ENCODE assay signal across 22 mouse cellular contexts in the genomic region with DNA sequence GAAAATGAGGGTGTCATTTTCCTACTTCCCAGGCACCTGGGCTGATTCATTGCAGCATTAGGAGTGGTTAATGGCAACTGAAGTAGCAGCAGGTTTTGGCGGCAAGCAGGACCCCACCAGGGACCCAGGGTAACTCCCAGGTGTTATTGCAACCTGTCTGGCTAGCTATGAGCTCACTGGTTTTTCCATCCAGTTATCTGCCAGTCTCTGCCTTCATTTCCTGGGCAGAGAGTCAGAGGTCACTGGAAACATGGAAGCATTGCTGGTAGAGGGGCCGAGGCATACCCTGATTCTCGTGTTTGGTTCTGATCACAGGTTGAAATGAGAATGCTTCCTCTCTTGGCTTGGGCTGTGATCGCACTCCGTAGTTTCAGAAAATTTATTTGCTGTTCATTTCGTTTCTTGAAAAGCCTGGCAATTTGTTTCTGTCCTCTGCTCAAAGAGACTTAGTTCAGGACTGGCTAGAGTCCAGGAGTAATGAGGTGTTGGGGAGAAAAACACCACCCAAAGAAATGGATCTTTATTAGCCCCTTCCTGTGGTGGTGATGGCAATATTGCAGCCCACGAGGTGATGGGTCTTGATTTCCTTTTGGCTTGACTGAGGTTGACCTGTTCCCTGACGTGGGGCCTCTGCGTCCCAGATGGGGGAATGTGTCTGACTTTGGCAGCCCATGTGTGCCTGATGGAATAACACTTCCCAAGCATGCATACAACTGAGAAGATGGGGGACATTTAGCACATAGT.
DNase-seq lines count a peak whose midpoint lies in the region; ATAC-seq lines count a peak whose summit lies in the region.
"Had no signal": no experiment of that assay in that cellular context is flagged by ENCODE, and none has a peak within 500 bp of the region (broad histone marks: within the 10 kb centered on the region; RNA-seq: fewer than 3 reads in every experiment).

No protein-coding gene starts in this region.

- no peaks in the 10 kb centered on the region for H3K27me3 ChIP-seq in limb, embryonic 11.5 days (ENCODE audit: control insufficient read depth, insufficient read depth, low read length)
- H3K27me3 ChIP-seq in lung, embryonic 16.5 days (ENCODE audit: control insufficient read depth, insufficient read depth, low read depth, low read length): no peaks in the 10 kb centered on the region
- H3K27me3 ChIP-seq: embryonic facial prominence, embryonic 12.5 days; heart, embryonic 13.5 days; hindbrain, embryonic 12.5 days; kidney, embryonic 15.5 days had no signal

- no peak overlapping the region for H3K4me2 ChIP-seq in limb, embryonic 11.5 days (ENCODE audit: low read depth, severe bottlenecking)
- H3K4me2 ChIP-seq in lung, embryonic 16.5 days (ENCODE audit: low read depth, low read length): no peak overlapping the region
- H3K4me2 ChIP-seq: embryonic facial prominence, embryonic 12.5 days; forebrain, embryonic 13.5 days; heart, embryonic 13.5 days; hindbrain, embryonic 12.5 days; kidney, embryonic 15.5 days had no signal

- peak; percentile 20 for DNase-seq in embryo, embryonic 10 days (ENCODE audit: low spot score)
- DNase-seq in embryo, embryonic 9.5 days (ENCODE audit: extremely low spot score): no peak
- DNase-seq in limb, embryonic 11.5 days (ENCODE audit: low spot score): peak; percentile 64
- peak; percentile 17 to 72 for DNase-seq in lung, postnatal 4 days
- no peak for DNase-seq in left cerebral cortex, adult 9 months (ENCODE audit: low spot score in 2 of 2)
- DNase-seq in right cerebral cortex, adult 18-20 months: no peak
- DNase-seq: adrenal gland, postnatal 10 days; cerebellum, adult 8-10 months; cerebellum, postnatal 36 days; heart, postnatal 14 days; kidney, adult 11 months; kidney, postnatal 4 days; thymus, adult 18-20 months; thymus, postnatal 36 days had no signal

- peak; percentile 73; the same call in 1 of the 2 replicates for ATAC-seq in limb, embryonic 11.5 days (ENCODE audit: insufficient number of reproducible peaks, low FRiP score, low TSS enrichment, low read depth)
- ATAC-seq in lung, embryonic 16.5 days (ENCODE audit: low read depth): peak; percentile 94
- ATAC-seq: forebrain, embryonic 13.5 days had no signal

- no peak overlapping the region for H3K4me3 ChIP-seq in limb, embryonic 11.5 days (ENCODE audit: low read depth, low read length)
- H3K4me3 ChIP-seq in lung, embryonic 16.5 days (ENCODE audit: low read length): no peak overlapping the region
- H3K4me3 ChIP-seq: embryonic facial prominence, embryonic 12.5 days; forebrain, embryonic 13.5 days; heart, embryonic 13.5 days; hindbrain, embryonic 12.5 days; kidney, embryonic 15.5 days; midbrain, embryonic 10.5 days had no signal

- WGBS in limb, embryonic 11.5 days: 15% methylated on average over 9 of the region's 9 CpGs
- WGBS in lung, embryonic 16.5 days: 41% methylated on average over 9 of the region's 9 CpGs

- no peaks in the 10 kb centered on the region for H3K36me3 ChIP-seq in limb, embryonic 11.5 days (ENCODE audit: control insufficient read depth, insufficient read depth, low read length)
- no peaks in the 10 kb centered on the region for H3K36me3 ChIP-seq in lung, embryonic 16.5 days (ENCODE audit: control insufficient read depth, insufficient read depth, low read length)
- H3K36me3 ChIP-seq: embryonic facial prominence, embryonic 12.5 days; heart, embryonic 13.5 days; hindbrain, embryonic 12.5 days; kidney, embryonic 15.5 days; midbrain, embryonic 10.5 days had no signal

- H3K27ac ChIP-seq in limb, embryonic 11.5 days (replicated peaks; ENCODE audit: low read depth, low read length): no peak overlapping the region
- peak overlapping the region; percentile 47 for H3K27ac ChIP-seq in lung, embryonic 16.5 days (ENCODE audit: low read length)
- H3K27ac ChIP-seq: embryonic facial prominence, embryonic 12.5 days; forebrain, embryonic 13.5 days; heart, embryonic 13.5 days; hindbrain, embryonic 12.5 days; kidney, embryonic 15.5 days; liver, embryonic 14.5 days had no signal

- H3K9ac ChIP-seq in limb, embryonic 11.5 days (ENCODE audit: low read length): no peak overlapping the region
- no peak overlapping the region for H3K9ac ChIP-seq in lung, embryonic 16.5 days (ENCODE audit: low read length)
- H3K9ac ChIP-seq: embryonic facial prominence, embryonic 12.5 days; forebrain, embryonic 13.5 days; heart, embryonic 13.5 days; hindbrain, embryonic 12.5 days; kidney, embryonic 15.5 days; liver, embryonic 14.5 days had no signal

- no peaks in the 10 kb centered on the region for H3K9me3 ChIP-seq in limb, embryonic 11.5 days (ENCODE audit: control insufficient read depth, low read length)
- H3K9me3 ChIP-seq in lung, embryonic 16.5 days (ENCODE audit: control insufficient read depth, low read length): no peaks in the 10 kb centered on the region
- H3K9me3 ChIP-seq: embryonic facial prominence, embryonic 12.5 days; forebrain, embryonic 13.5 days; heart, embryonic 13.5 days; hindbrain, embryonic 12.5 days; kidney, embryonic 15.5 days; midbrain, embryonic 10.5 days had no signal

- peaks cover 19% of the 10 kb centered on the region for H3K4me1 ChIP-seq in limb, embryonic 11.5 days (ENCODE audit: control insufficient read depth, insufficient read depth, low read length)
- H3K4me1 ChIP-seq in lung, embryonic 16.5 days (replicated peaks; ENCODE audit: control insufficient read depth, insufficient read depth, low read length): peaks cover 9% of the 10 kb centered on the region; the same call in 1 of the 2 replicates

Comparison
In these comparisons a context has a peak if more than half of its experiments do, and no peak if none do; other contexts are left out.
1. DNase-seq: peak in embryo, embryonic 10 days (single experiment), limb, embryonic 11.5 days (single experiment) and lung, postnatal 4 days (2 of 2); none in embryo, embryonic 9.5 days (single experiment), left cerebral cortex, adult 9 months (0 of 2) and right cerebral cortex, adult 18-20 months (single experiment).